Mouse (Mus musculus) cerebellum, adult 2 months (tissue): ENCODE measurements around the gene Ikzf3. TPM values are rescaled to one million over a fixed set of nuclear protein-coding genes. Genes with fewer than 3 reads are reported as not detected.

Experiments
- DNase-seq, 2 experiments: peaks; one replicate each; pipeline ENCODE4 v3.0.0; 2021
- H3K27ac ChIP-seq: fragments of 200-500 bp; 2 replicates; pipeline ENCODE4 v1.5.1; 2012; ENCODE audit warnings: low read length, control low read depth, inconsistent platforms; ENCODE audit not compliant: insufficient read depth
- H3K27me3 ChIP-seq: fragments of 200-500 bp; 2 replicates; pipeline ENCODE4 v1.6.1; 2012; ENCODE audit warnings: inconsistent platforms, mild to moderate bottlenecking, low read length, moderate library complexity; ENCODE audit not compliant: control insufficient read depth, insufficient read depth
- H3K4me1 ChIP-seq: fragments of 200-500 bp; 2 replicates; pipeline ENCODE4 v1.6.1; 2011; ENCODE audit warnings: low read length; ENCODE audit not compliant: control insufficient read depth, insufficient read depth
- H3K4me3 ChIP-seq: fragments of 200-500 bp; replicated peaks from 2 replicates; pipeline ENCODE3; 2011; ENCODE audit warnings: mild to moderate bottlenecking, low read depth, low read length, control low read depth; ENCODE audit not compliant: insufficient read depth
- CTCF ChIP-seq: fragments of 200-500 bp; IDR thresholded peaks from 2 replicates; pipeline ENCODE4 v1.5.1; 2011; ENCODE audit warnings: low read depth, mild to moderate bottlenecking, control low read depth, low read length, moderate library complexity, borderline replicate concordance; ENCODE audit not compliant: insufficient read depth
- POLR2A ChIP-seq: fragments of 200-500 bp; IDR thresholded peaks from 2 replicates; pipeline ENCODE4 v1.6.1; 2011; ENCODE audit warnings: low read length, control low read depth, borderline replicate concordance; ENCODE audit not compliant: insufficient read depth
- WGBS: fragments of 180-500 bp; shearing (Covaris S2); methylation state at CpG from one replicate; pipeline ENCODE4 v1.1.7; 2018; 5-methylcytosine and 5-hydroxymethylcytosine counted together
- polyA plus RNA-seq: library from polyadenylated mRNA; depleted of rRNA; stranded (reverse); fragments of >200 nt; gene quantifications from 2 replicates; pipeline ENCODE4 v1.2.3, GENCODE M21; 2012

The Ikzf3 gene
- polyA plus RNA-seq, 1 experiment: 0.07 TPM

DNA sequence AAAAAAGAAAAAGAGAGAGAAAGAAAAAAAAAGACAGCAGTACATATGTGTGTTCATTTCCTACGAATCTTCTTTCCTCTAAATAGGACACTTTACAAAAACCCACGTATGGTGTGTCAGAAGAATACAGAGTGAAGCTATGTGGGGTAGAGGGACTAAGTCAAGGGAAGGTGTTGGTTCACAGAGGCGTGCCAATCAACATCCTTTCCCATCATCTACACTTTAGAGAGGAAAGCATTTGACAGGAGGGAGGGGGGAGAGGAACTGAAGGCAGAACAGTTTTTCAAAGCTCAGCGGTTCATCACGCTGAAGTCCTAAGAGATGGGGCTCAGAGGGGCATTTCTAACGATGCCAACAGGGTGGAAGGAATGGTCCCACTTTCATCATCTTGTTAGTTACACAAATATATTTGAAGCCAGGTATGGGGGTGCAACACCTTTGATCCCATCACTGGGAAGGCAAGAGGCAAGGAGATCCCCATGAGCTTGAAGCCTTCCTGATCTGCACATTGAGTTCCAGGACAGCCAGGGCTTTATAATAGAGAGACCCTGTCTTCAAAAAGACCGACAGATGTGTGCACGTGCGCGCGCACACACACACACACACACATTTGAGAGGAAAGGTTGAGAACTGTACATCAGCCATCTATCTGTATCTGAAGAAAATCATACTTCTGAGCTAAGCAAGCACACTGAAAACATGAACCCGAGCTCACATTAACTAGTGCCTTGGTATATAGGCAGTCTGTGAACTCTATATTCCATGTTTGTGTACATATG lies 887 bp upstream of the Ikzf3 start:
- H3K4me1 ChIP-seq: no peaks in the 10 kb centered on the region; the same call in 1 of the 2 replicates
- peaks cover 5% of the 10 kb centered on the region; the same call in 1 of the 2 replicates for H3K27me3 ChIP-seq
- WGBS: 46% methylated on average over 12 of the region's 12 CpGs
- H3K4me3 ChIP-seq: no peak overlapping the region
- H3K27ac ChIP-seq: no peak overlapping the region
- TF ChIP-seq POLR2A (no peak), CTCF (no peak)
- DNase-seq: no peak

DNA sequence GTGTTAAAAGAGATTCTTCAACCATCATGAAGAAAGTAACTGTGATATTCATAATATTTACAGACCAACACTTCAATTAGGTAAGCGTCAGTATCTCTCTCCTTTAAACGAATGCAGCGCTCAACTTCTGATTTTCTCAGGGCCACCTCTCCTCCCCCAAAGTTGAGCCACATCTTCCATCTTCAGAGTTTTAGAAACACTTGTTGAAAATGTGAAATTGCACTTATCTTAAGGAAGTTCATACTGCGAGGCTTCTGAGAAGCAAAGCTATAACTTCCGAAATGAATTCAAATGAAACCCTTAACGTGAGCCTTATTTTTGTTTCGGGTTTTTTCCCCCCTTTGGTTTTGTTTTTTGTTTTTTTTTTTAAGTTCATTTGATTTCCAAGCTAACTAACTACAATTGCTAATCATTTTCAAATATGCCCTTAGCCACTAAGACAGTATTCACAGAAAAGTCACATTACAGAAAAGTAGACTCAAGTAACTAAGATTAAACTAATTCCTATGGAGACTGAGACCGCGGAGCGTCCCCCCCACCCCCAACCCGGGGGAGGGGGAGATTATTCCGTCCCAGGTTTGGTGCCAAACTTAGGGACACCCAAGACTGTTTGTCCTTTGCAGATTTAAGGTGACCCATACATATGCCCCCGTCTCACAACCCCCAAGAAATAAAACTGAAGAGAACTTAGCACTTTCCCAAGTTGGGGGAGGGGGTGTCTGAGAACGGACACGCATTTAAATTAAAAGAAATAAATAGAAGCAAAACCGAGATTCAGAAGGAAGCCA lies 747 bp downstream of the Ikzf3 start:
- peaks cover 5% of the 10 kb centered on the region; the same call in 1 of the 2 replicates for H3K27me3 ChIP-seq
- no peak overlapping the region for H3K27ac ChIP-seq
- WGBS: 6% methylated on average over 16 of the region's 16 CpGs
- H3K4me3 ChIP-seq: no peak overlapping the region
- DNase-seq: peak in 1 of 2 experiments; percentile 4
- TF ChIP-seq CTCF (no peak), POLR2A (no peak)
- H3K4me1 ChIP-seq: no peaks in the 10 kb centered on the region

DNA sequence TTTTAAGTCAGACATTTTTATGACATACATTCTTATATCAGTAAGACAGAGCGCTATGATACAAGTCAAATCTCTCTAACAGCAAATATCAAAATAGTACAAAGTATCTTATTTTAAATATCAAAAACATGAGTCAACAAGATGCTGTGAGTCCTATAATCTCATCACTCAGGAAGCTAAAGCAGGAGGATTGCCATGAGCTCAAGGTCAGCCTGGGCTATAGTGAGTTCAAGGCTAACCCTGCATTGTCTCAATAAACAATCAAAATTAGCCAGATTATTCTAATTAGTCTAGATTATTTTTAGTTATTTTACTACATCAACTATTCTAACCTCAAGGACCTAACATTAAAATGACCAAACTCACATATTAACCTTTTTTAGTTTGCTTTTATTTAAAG lies 2.4 kb downstream of the Ikzf3 start:
- H3K27ac ChIP-seq: no peak overlapping the region
- no peak for DNase-seq
- WGBS: 86% methylated on average over 1 of the region's 1 CpGs
- peaks cover 5% of the 10 kb centered on the region; the same call in 1 of the 2 replicates for H3K27me3 ChIP-seq
- no peaks in the 10 kb centered on the region for H3K4me1 ChIP-seq
- TF ChIP-seq POLR2A (no peak), CTCF (no peak)
- H3K4me3 ChIP-seq: no peak overlapping the region

DNA sequence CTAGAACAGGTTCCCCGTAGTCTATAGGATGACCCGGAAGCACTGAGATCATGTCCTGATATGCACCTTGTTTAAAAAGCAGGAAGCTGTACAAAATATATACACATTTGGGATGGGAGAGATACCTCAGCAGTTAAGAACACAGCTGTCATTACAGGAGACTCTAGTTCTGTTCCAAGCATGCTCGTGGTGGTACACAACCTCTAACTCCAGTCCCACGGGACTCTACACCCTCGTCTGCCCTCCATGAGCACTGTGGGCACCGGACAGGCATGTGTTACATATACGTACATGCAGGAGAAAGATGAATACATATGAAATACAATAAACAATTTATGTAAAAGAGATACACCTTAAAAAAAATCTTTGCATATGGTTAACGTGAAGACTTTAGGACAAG lies 3.3 kb downstream of the Ikzf3 start:
- WGBS: 65% methylated on average over 8 of the region's 8 CpGs
- Histone ChIP-seq H3K4me3 (no peak overlapping the region), H3K4me1 (no peaks in the 10 kb centered on the region), H3K27ac (no peak overlapping the region), H3K27me3 (peaks cover 5% of the 10 kb centered on the region; the same call in 1 of the 2 replicates)
- DNase-seq: no peak
- no peak for TF ChIP-seq CTCF
- no peak for TF ChIP-seq POLR2A

DNA sequence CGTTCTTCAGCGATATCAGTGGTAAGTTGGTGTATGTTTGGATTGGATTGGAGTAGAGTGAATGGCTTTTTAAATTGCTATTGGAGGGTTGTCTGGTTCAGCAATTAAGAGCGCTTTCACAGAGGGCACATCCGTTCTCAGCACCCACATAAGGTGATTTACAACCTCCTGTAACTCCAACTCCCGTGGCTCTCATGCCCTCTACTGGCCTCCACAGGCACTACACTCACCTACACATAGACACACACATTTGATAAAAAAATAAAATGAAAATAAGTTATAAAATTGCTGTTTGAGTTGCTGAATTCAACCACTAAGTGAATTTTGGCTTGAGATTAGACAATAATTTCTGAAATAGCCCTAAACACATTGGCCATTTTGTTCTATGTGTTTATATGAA lies 5.5 kb downstream of the Ikzf3 start:
- no peak overlapping the region for H3K4me3 ChIP-seq
- H3K4me1 ChIP-seq: no peaks in the 10 kb centered on the region
- H3K27me3 ChIP-seq: peaks cover 1% of the 10 kb centered on the region; the same call in 1 of the 2 replicates
- WGBS: 85% methylated on average over 5 of the region's 5 CpGs
- TF ChIP-seq POLR2A (no peak), CTCF (no peak; the same call in 1 of the 2 replicates)
- H3K27ac ChIP-seq: no peak overlapping the region
- DNase-seq: no peak

DNA sequence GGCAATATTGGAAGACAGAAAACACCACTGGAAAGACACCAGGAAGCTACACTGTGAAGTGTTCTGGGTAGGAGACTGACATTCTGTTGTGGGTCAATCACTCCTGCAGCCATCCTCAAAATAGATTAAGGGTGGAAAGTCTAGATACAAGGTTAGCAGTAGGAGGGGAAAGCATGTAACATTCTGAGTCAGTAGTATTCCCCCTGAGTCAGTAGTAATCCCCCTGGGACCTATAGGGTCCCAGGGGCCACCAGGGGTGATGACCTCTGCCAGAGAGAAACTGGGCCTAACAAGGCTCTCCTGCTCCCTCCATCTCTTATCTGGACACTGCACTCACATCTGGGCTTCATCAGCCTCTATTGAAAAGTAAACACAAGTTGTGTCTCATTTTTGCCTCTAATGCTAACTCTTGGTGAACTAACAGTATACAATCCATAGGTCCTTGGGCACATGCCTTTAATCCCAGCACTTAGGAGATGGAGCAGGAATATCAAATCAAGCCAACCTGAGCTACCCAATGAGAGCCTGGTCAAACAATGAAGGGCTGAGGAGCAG lies 8.3 kb downstream of the Ikzf3 start:
- Histone ChIP-seq H3K27me3 (no peaks in the 10 kb centered on the region), H3K4me1 (no peaks in the 10 kb centered on the region), H3K4me3 (no peak overlapping the region), H3K27ac (no peak overlapping the region)
- DNase-seq: no peak
- TF ChIP-seq POLR2A: no peak
- no peak for TF ChIP-seq CTCF

DNA sequence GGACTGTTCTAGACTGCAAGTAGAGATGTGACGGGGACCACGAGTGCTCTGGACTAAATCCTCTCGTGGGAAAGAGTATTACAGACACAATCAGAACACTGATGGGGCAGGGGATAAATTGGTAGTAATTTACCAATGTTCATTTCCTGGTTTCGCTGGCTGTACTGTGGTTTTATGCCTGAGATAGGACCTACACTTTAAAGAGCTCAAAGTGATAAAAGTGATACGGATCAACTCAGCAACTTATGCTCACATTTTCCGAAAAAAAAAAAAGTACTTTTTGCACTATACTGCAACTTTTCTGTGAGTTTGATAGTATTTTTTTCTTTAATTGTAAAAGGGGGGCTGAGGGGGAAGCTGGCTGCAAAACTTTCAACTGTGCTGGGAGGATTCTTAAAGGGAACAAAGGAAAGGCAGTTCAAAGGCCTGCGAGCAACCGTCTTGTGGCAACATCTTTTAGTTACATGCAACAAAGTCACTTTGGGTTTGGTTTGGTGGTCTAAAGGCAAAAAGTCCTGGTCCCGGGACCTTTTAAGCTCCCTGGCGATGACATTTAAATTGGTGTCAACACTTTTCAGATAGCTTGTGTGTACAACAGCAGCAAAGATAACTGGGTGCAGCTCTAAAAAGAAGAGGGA lies 18.9 kb downstream of the Ikzf3 start:
- Histone ChIP-seq H3K27ac (no peak overlapping the region), H3K4me1 (no peaks in the 10 kb centered on the region), H3K4me3 (no peak overlapping the region), H3K27me3 (no peaks in the 10 kb centered on the region)
- TF ChIP-seq POLR2A: no peak
- TF ChIP-seq CTCF: no peak
- 71% methylated on average over 10 of the region's 10 CpGs for WGBS
- DNase-seq: no peak
